Mouse (Mus musculus): ENCODE measurements at regions not wholly inside any gene's neighbourhood (a gene's known extent, or its start where the extent isn't known, plus 50 kb on each side); places are given as distances from the start of the nearest gene placed in this dataset.

GRCm38 (mm10) chr2:50589195-50589594 lies 292.6 kb upstream of the Mmadhc start:
- no peak for DNase-seq

GRCm38 (mm10) chr2:50588652-50589051 lies 292.1 kb upstream of the Mmadhc start:
- no peak for DNase-seq

- DNase-seq: no peak
Observed at GRCm38 (mm10) chr2:50586321-50587050, 289.9 kb upstream of the Mmadhc start.

- DNase-seq: no peak
Observed at GRCm38 (mm10) chr2:50579620-50580019, 283.0 kb upstream of the Mmadhc start.

GRCm38 (mm10) chr2:50578278-50579043 lies 281.9 kb upstream of the Mmadhc start:
- no peak for DNase-seq

- no peak for DNase-seq
Observed at GRCm38 (mm10) chr2:50577736-50578135, 281.1 kb upstream of the Mmadhc start.

GRCm38 (mm10) chr2:50573455-50573854 lies 276.9 kb upstream of the Mmadhc start:
- no peak for DNase-seq

GRCm38 (mm10) chr2:50571021-50571420 lies 274.4 kb upstream of the Mmadhc start:
- no peak for DNase-seq

GRCm38 (mm10) chr2:50569502-50570285 lies 273.1 kb upstream of the Mmadhc start:
- no peak for DNase-seq

GRCm38 (mm10) chr2:50568777-50569501 lies 272.3 kb upstream of the Mmadhc start:
- DNase-seq: no peak

GRCm38 (mm10) chr2:50567542-50567941 lies 270.9 kb upstream of the Mmadhc start:
- no peak for DNase-seq

GRCm38 (mm10) chr2:50554031-50554430 lies 257.4 kb upstream of the Mmadhc start:
- no peak for DNase-seq

GRCm38 (mm10) chr2:50552437-50552836 lies 255.8 kb upstream of the Mmadhc start:
- DNase-seq: no peak

GRCm38 (mm10) chr2:50549871-50550270 lies 253.3 kb upstream of the Mmadhc start:
- DNase-seq: no peak

- DNase-seq: no peak
Observed at GRCm38 (mm10) chr2:50539741-50540441, 243.3 kb upstream of the Mmadhc start.

GRCm38 (mm10) chr2:50538068-50538467 lies 241.5 kb upstream of the Mmadhc start:
- no peak for DNase-seq

GRCm38 (mm10) chr2:50535085-50535878 lies 238.7 kb upstream of the Mmadhc start:
- no peak for DNase-seq

GRCm38 (mm10) chr2:50533702-50534101 lies 237.1 kb upstream of the Mmadhc start:
- no peak for DNase-seq

- DNase-seq: no peak
Observed at GRCm38 (mm10) chr2:50527425-50527824, 230.8 kb upstream of the Mmadhc start.

- no peak for DNase-seq
Observed at GRCm38 (mm10) chr2:50524838-50525615, 228.4 kb upstream of the Mmadhc start.

Measured in right cerebral cortex, postnatal 25 days (tissue).